Mouse (Mus musculus): ENCODE results near the gene Pik3r1.
A peak's percentile ranks its signal among the peaks of the same experiment; 100 is the strongest.

Pik3r1 gene

GRCm38 (mm10) chr13:101767809-101768629 is at the start of gene Pik3r1:
Gene Pik3r1 (minus strand): TSS chr13:101768217.
- DNase-seq: peak; percentile 98

- DNase-seq: peak; percentile 66
These were observed 45.4 kb upstream of the Pik3r1 start for GRCm38 (mm10) chr13:101813267-101813900.

- no peak for DNase-seq
These were observed 44.3 kb upstream of the Pik3r1 start for GRCm38 (mm10) chr13:101812341-101812740.

GRCm38 (mm10) chr13:101811882-101812281 is 43.9 kb upstream of the Pik3r1 start:
- peak; percentile 36 for DNase-seq

DNA sequence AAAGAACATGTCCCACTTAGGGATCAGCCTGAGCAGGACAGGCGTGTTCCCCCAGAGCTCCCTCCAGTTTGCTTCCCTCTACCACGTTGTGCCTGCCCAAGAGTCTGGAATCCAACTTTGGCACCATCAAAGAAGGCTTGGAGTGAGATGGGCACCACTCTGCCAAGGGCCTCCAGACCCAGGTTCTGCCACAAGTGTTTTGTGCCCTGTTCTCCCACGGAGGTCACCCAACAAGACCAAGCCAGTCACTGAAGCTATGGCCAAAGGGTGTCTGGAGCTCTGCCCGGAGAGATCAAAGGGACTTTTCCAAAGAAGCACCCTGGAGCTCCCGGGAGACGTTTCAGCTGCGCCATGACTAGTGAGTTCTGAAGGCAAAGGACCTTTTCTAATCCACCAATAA is 42.6 kb upstream of the Pik3r1 start:
- DNase-seq: no peak

DNA sequence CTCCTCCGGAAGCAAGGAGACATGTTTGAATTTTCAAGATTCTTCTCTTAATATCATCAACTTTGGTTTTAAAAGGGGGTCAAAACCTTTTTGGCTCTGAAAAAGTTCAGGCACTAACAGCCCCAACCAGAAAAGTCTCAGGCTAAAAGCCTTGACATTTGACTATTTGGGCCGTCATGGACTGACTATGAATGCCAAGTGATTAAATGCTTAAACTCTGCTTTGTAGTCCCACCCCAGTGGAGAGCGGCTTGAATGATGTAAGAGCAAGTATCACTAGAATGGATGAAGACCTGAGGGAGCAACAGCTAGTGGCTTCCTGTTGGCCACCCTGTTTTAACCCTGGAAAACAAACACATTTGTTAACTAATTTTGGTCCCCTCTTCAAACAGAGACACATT is 41.8 kb upstream of the Pik3r1 start:
- DNase-seq: no peak

- no peak for DNase-seq
These were observed 37.6 kb upstream of the Pik3r1 start for GRCm38 (mm10) chr13:101805559-101806091.

DNA sequence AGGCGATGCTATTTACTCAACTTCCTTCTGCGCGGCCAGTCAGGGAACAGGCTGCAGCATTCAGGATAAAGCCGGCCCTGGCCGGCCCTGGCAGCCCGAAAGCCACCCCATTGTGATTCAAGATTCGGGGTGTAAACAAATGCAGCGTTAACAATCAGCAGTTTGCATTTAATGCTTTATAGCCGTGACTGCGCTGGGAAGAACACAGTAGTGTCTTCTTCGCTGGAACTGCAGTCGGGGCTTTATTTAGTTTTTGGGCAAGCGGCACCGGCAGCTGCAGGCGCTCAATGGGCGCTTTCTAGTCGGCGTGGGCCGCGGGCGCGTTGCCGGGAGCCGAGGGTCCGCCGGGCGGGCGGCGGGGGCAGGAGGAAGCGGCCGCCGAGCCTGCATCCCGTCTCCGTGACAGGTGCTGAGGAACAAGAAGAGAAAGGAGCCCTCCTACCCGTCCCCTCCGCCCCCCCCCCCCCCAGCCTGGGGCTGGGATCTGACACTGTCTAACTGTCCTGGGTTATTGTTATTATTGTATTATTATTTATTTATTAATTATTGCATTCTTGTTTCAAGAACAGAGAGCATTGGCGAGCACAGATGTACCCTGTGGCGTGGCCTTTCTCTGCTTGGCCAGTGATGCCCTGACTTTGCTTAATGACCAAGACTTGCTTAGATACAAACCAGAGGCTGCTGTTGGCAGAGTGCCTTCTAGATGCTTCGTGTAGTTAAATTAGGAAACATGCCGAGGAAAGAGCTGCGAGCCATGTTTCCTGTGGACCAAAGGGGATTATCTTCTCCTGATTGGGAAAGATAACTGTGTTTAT is 33.6 kb upstream of the Pik3r1 start:
- DNase-seq: peak; percentile 86

DNA sequence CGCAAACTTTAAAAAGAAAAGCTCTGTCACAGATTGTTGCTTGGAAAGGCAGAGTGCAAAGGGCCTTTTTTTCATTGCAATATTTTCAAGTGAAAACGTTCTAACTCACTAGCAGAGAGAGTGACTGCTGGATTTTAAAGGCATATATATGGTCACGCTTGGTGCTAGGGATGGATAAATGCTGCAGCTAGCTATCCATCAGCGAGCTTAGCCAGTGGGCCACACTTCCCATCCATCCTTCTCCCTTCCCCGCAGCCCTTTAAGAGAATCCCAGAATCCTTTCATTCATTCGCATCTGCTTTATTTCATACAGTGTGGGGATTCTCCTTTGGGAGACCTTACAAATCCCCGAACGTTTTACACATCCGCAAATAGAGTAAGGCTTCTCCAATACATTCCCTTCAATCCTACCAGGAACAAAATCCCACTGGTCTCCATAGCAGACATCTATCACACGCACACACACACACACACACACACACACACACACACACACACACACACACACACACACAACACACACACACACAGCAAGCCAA is 32.9 kb upstream of the Pik3r1 start:
- DNase-seq: no peak

- DNase-seq: no peak
These were observed 32.1 kb upstream of the Pik3r1 start for GRCm38 (mm10) chr13:101800021-101800596.

- no peak for DNase-seq
These were observed 31.3 kb upstream of the Pik3r1 start for GRCm38 (mm10) chr13:101799318-101799717.

- DNase-seq: no peak
These were observed 30.5 kb upstream of the Pik3r1 start for GRCm38 (mm10) chr13:101798522-101798921.

DNA sequence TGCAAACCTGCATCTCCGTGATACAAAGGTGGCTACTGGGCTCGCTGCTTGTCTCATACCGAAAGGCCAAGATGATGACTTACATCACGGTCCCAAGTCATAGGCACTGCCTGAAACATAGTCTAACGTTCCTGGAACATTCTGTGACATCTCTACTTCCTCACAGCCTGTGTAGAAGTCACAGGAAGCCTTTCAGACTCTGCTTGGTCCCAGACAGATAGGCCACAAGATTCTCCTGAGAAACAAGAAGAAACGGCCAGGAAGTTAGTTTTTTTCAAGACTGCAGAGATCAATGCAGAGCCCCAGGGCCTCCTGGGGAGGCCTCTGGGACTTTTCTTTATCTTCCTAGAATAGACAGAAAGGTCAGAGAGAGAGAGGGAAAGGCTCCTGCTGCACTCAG is 29.0 kb upstream of the Pik3r1 start:
- DNase-seq: no peak

DNA sequence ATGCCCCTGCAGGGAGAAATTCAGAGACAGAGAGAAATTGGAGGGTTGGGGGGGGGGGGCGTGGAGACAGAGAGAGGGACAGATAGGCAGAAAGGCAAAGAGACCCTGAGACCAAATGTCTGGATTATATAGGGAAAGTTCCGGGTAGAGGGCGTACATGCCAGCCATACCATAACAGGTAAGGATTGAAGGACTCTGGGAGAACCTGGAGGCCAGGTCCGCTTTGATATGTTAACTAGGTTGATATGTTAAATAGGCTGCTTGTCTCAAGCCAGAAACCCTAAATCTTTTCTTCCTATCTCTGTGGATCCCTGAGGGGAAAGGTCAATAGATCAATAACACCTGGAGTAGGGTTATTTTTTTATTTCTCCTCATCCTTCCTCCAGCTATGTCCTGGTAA is 17.7 kb upstream of the Pik3r1 start:
- DNase-seq: no peak

DNA sequence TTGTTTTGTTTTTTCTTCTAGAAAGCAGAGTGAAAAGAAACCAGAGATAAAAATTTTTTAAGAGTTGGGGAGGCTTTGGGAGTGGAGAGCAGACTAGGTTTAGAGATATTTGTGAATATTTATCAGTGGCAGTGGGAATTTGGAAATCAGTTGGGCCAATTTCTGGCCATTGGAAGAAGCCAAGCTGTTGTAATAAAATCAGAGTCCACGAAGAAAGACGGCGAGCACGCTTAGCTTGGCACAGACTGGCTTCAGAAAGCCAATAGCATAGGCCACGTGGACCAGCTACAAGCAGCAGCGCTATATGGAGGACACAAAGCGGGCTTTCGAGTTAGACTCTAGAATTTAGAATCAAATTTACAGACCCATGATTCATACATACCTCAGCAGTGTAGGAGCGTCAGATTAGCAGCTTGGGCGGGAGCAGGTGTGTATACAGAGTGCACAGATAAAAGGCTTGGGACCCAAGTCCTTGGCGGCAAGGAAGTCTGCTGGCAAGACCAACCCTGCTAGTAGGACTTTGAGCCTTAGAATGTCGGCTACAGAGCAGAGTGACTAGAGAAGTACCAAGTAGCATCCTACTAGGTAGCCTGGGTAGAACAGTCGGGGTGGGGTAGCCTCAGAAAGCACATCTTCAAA is 16.8 kb upstream of the Pik3r1 start:
- no peak for DNase-seq

DNA sequence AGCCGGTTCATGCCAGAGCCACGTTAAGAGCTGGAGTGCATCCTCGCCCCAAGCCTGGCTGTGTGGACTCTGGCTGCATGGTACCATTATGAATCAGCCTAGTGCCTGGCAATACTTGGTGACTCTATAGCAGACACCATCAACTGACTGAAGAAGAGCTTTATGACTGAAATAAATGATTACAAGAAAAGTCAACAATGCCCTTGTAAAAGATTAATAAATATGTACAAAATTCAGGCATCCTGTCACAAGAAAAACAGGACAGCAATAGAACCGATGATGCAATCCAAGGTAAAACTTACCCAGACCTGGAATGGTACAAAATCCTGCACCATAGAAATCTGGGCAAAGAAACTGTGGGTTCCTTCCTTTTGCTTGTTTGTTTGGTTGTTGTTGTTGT is 11.0 kb upstream of the Pik3r1 start:
- no peak for DNase-seq

DNA sequence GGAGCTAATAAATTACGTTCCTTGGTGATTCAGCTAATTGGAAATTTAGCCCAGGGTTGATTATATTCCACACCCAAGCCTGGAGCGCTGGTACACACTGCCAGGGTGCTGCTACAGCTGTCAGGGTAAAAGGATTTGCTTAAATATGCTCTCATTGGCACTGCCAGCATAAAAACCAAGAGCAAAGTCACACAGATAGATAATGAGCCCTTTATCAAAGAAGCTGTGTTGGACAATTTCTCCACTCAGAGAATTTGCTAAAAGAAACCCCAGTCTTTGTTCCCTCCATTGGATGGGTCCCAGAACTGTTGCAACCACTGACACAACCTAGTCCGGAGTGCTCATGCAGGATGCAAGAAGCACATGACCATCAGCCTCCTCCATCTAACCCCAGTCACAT is 9.8 kb upstream of the Pik3r1 start:
- no peak for DNase-seq

GRCm38 (mm10) chr13:101771071-101771470 is 3.1 kb upstream of the Pik3r1 start:
- DNase-seq: no peak

- DNase-seq: no peak
These were observed 1.9 kb upstream of the Pik3r1 start for GRCm38 (mm10) chr13:101769955-101770354.

DNA sequence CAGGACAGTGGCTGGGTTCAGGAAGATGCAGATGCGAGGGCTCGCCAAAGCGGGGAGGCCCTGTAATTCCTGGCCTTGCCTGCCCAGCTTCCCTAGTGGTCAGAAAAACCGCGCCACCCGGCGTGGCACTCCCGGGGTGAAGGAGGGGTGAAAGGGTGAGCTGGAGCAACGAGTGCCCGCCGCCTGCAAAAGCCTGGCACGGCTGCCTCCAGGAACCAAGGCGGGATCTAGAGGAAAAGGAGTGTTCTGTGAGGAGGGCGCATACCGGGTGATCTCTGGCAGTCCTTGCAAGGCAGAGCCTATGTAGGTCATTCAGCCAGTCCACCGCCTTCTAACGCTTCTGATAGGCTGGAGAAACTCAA is 594 bp upstream of the Pik3r1 start:
- no peak for DNase-seq

DNA sequence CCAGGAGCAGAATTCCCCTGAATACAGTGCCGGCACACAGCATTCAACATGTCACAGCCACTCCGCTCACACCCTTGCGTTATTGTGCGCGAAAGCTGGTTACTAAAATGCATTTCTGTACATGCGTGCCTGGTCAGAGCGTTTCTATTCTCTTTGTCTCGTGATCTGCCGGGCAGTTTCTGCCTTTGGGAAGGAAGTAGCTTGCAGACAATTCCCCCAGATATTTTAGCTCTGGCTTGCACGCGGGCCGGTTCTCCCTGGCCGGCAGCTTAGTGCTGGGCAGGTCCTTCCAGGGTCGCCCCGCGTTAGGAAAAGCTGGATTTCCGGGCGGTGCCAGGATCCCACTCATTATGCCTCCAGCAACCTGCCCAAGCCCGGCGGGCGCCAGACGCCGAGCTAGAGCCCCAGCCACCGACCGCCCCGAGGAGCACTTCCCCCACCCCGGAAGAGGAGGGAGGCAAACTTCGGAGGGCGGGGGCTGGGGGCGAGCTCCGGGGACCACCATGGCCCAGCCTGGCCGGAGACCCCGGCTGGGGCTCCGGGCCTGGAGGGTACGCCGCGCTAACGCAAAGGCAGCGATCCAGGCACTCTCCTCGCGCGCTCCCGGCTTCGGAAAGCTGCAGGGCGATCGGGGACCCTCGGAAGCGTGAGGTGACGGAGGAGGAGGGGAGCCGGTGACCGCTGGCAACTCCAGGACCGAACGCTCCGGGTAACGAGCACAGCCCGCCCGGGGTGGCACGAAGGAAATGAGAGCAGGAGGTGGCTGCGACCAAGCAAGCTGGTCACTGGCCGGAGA is 806 bp downstream of the Pik3r1 start:
- peak; percentile 74 for DNase-seq

Data from retina, postnatal 1 day (tissue).